Mouse (Mus musculus) liver, embryonic 14.5 days (tissue): ENCODE measurements at regions not wholly inside any gene's neighbourhood (a gene's known extent, or its start where the extent isn't known, plus 50 kb on each side); places are given as distances from the start of the nearest gene placed in this dataset.

Experiments used
- ATAC-seq: fragments of 200-750 bp; cut with Nextera tagmentation; 2 replicates; pipeline ENCODE4 v1.8.0; 2017; ENCODE audit warnings: moderate number of reproducible peaks, mild to moderate bottlenecking, moderate library complexity; ENCODE audit not compliant: insufficient read depth
- DNase-seq, 3 experiments: peaks; one replicate each; pipeline ENCODE4 v3.0.0-alpha.2; 2012 to 2013; ENCODE audit warnings: low read depth in 3 of 3, low spot score in 3 of 3
- H3K27ac ChIP-seq: fragments of 300-500 bp; sonication (generic); 2 replicates; pipeline ENCODE4 v1.5.1; 2014; ENCODE audit warnings: moderate library complexity, mild to moderate bottlenecking, control low read depth, inconsistent platforms
- H3K27me3 ChIP-seq: fragments of 300-500 bp; sonication (generic); 2 replicates; pipeline ENCODE4 v1.6.1; 2014; ENCODE audit warnings: mild to moderate bottlenecking, low read length, moderate library complexity; ENCODE audit not compliant: control insufficient read depth, insufficient read depth
- H3K36me3 ChIP-seq: fragments of 300-500 bp; sonication (generic); replicated peaks from 2 replicates; pipeline ENCODE4 v1.6.1; 2014; ENCODE audit warnings: low read depth; ENCODE audit not compliant: control insufficient read depth, insufficient read depth
- H3K4me1 ChIP-seq, 2 experiments: fragments of 200-500 bp in 1 of 2; fragments of 300-500 bp in 1 of 2; sonication (generic) in 1 of 2; replicated peaks; 2 replicates each; pipeline ENCODE4 v1.6.1; 2012 to 2014; ENCODE audit warnings: antibody characterized with exemption in 1 of 2, inconsistent platforms in 1 of 2, low read length in 1 of 2; ENCODE audit not compliant: control insufficient read depth in 2 of 2, insufficient read depth in 2 of 2
- H3K4me2 ChIP-seq: fragments of 300-500 bp; sonication (generic); 2 replicates; pipeline ENCODE4 v1.6.1; 2014; ENCODE audit warnings: low read depth, mild to moderate bottlenecking, control low read depth, moderate library complexity
- H3K4me3 ChIP-seq, 2 experiments: fragments of 200-500 bp in 1 of 2; fragments of 300-500 bp in 1 of 2; sonication (generic) in 1 of 2; 2 replicates each; pipeline ENCODE4 v1.5.1; 2012 to 2014; ENCODE audit warnings: low read depth in 2 of 2, low read length in 2 of 2, mild to moderate bottlenecking in 2 of 2, control low read depth in 1 of 2, inconsistent platforms in 1 of 2, moderate library complexity in 1 of 2; ENCODE audit not compliant: insufficient read depth in 1 of 2
- H3K9ac ChIP-seq: fragments of 300-500 bp; sonication (generic); replicated peaks from 2 replicates; pipeline ENCODE4 v1.6.1; 2014; ENCODE audit warnings: mild to moderate bottlenecking, control low read depth, moderate library complexity
- H3K9me3 ChIP-seq: fragments of 300-500 bp; sonication (generic); 2 replicates; pipeline ENCODE4 v1.6.1; 2016; ENCODE audit warnings: low read length, mixed read lengths; ENCODE audit not compliant: control insufficient read depth
- CTCF ChIP-seq: IDR thresholded peaks from 2 replicates; pipeline ENCODE4 v1.5.1; 2016; ENCODE audit warnings: antibody characterized with exemption, low read depth, control low read depth
- EP300 ChIP-seq: IDR thresholded peaks from 2 replicates; pipeline ENCODE4 v1.6.1; 2016; ENCODE audit warnings: antibody characterized with exemption, low read depth
- WGBS: fragments of 180-500 bp; shearing (Covaris S2); extraction: QIAGEN DNeasy Blood & Tissue Kit; methylation state at CpG from one replicate; pipeline ENCODE4 v1.1.7; 2014; ENCODE audit not compliant: insufficient replicate concordance; 5-methylcytosine and 5-hydroxymethylcytosine counted together

DNA sequence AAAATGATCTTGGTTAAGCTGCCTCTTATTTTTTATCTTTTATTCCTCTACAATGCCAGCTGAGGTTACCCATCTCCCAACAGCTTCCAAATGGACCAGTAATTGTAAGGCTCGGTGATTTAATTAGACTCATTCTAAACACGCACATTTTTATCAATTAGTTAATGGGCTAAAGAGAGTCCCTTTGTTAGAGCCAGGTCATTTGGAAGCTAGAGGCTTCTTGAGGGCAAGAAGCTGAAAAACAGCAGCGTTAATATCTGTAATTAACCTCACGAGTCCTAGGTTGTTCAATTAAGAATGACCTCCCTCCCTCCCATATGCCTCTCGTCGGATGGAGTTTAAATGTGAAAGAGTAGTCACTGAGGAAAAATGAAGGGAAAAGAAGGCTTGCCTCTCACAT is 66.5 kb downstream of the Otx2 start:
- no peak overlapping the region for H3K27ac ChIP-seq
- no peak overlapping the region for H3K9ac ChIP-seq
- DNase-seq: no peak
- H3K4me2 ChIP-seq: no peak overlapping the region
- no peaks in the 10 kb centered on the region for H3K9me3 ChIP-seq
- no peak for ATAC-seq
- no peak overlapping the region for H3K4me3 ChIP-seq
- no peak for TF ChIP-seq EP300
- no peak for TF ChIP-seq CTCF
- no peaks in the 10 kb centered on the region for H3K27me3 ChIP-seq
- whole genome bisulfite sequencing: 65% methylated on average over 6 of the region's 6 CpGs
- no peaks in the 10 kb centered on the region for H3K36me3 ChIP-seq
- no peaks in the 10 kb centered on the region for H3K4me1 ChIP-seq

DNA sequence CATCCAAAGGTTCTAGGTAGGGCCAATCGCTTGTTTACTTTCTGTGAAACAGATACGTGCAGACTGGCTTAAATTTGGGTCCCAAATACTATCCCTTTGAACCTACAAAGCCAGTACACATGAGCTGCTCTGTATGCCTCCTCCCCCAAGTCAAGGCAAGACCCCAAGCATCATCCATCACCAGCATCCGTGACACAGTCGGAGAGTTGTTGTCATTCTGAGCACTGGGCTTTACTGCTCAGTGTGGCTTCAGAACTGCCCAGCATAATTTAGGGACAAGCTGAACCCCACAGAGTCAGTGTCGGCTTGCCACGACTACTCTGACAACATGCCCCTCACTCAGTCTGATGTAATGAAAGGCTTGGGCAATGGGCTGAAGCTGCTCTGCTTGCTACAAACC is 70.1 kb downstream of the Otx2 start:
- no peak for DNase-seq
- 64% methylated on average over 6 of the region's 6 CpGs for WGBS

DNA sequence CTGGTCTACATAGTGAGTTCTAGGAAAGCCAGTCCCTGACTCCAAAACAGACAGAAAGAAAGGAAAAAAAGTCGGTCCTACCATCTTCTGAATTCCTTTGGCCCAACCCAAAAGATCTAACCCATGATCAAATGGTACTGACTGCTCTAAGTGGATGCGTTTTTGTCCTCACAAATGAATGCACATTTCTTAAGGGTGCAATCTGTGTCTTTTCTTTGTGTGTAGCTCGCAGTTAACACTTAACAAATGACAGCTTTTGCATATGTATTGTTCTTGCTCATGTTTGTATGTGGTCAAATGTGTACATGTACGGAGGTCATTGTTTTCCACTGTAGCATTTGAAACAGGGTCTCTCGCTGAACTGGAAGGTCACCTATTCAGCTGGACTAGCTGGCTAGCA is 79.3 kb downstream of the Otx2 start:
- TF ChIP-seq CTCF: no peak
- no peak for TF ChIP-seq EP300
- 71% methylated on average over 5 of the region's 5 CpGs for WGBS
- no peaks in the 10 kb centered on the region for H3K9me3 ChIP-seq
- no peak overlapping the region for H3K9ac ChIP-seq
- H3K4me3 ChIP-seq: no peak overlapping the region
- no peak overlapping the region for H3K27ac ChIP-seq
- ATAC-seq (no peak), DNase-seq (no peak)
- H3K36me3 ChIP-seq: no peaks in the 10 kb centered on the region
- no peaks in the 10 kb centered on the region for H3K27me3 ChIP-seq
- H3K4me1 ChIP-seq: peaks cover 0 to 6% of the 10 kb centered on the region in 2 experiments; a peak in 2 of 4 replicates
- H3K4me2 ChIP-seq: no peak overlapping the region

More for the DNA sequence above, 70.1 kb downstream of the Otx2 start:
- H3K4me3 ChIP-seq: no peak overlapping the region
- H3K4me2 ChIP-seq: no peak overlapping the region
- H3K4me1 ChIP-seq: no peaks in the 10 kb centered on the region
- ATAC-seq: no peak
- no peak overlapping the region for H3K9ac ChIP-seq
- no peaks in the 10 kb centered on the region for H3K9me3 ChIP-seq
- no peaks in the 10 kb centered on the region for H3K27me3 ChIP-seq
- no peak overlapping the region for H3K27ac ChIP-seq
- no peak for TF ChIP-seq EP300
- TF ChIP-seq CTCF: no peak
- H3K36me3 ChIP-seq: no peaks in the 10 kb centered on the region

DNA sequence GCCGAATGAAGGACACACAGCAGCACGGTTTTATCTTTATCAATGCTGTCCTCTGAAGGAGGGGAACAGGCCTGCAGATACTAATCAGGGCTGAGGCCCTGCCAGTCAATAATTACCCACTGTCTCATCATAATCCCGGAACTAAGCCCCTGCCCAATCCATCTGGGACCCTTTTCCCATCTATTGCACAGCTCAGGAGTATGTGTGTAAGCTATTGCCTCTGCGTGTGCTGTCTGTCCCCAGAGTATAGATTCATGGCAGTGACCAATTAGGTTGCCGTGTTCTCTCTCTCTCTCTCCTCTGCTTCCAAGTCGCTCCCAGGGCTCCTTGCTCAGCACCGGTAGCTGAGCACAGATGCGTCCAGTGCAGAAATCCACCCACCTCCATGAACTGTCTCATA is 80.3 kb downstream of the Otx2 start:
- peaks cover 0 to 6% of the 10 kb centered on the region in 2 experiments; a peak in 2 of 4 replicates for H3K4me1 ChIP-seq
- TF ChIP-seq CTCF (no peak), EP300 (no peak)
- no peaks in the 10 kb centered on the region for H3K9me3 ChIP-seq
- H3K4me2 ChIP-seq: no peak overlapping the region
- ATAC-seq (no peak), DNase-seq (no peak)
- no peak overlapping the region for H3K9ac ChIP-seq
- no peaks in the 10 kb centered on the region for H3K36me3 ChIP-seq
- H3K27ac ChIP-seq: no peak overlapping the region
- no peaks in the 10 kb centered on the region for H3K27me3 ChIP-seq
- 64% methylated on average over 8 of the region's 8 CpGs for WGBS
- H3K4me3 ChIP-seq: no peak overlapping the region

DNA sequence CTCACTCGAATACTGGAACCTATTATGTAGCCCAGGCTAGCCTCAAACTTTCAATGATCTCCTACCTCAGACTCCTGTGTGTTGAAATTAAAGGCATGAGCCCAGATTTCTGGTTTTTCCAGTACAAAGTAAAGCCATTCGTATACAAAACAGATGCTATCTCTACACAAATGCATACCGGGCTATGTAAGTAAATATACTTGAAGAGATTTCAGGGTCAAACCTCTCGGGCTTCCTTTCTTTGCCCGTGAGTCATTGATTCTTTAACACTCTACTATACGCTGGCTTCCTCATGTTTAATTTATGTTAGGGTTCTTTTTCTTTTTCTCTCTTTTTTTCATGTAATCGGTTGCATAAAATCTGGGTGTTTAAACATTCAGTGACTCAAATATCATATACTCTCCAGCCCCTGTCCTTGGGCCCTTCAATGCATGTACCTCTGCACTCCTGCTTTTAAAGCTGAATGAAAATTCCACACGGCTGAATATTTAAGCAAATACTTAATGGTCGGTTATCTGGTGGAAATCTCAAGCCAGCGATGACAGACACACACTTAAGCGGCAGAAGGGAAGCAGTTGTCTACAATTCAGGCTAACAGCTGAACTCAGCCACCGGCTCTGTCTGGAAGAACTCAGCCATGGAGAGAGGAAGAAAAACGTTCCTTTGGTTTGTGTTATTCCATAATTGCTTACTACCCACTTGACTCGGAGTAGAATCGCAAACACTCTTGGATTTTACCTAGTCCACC is 82.0 kb downstream of the Otx2 start:
- peaks cover 0 to 6% of the 10 kb centered on the region in 2 experiments; a peak in 2 of 4 replicates for H3K4me1 ChIP-seq
- no peak overlapping the region for H3K9ac ChIP-seq
- H3K4me2 ChIP-seq: no peak overlapping the region
- no peak for DNase-seq
- no peak overlapping the region for H3K4me3 ChIP-seq
- no peak overlapping the region for H3K27ac ChIP-seq
- no peaks in the 10 kb centered on the region for H3K27me3 ChIP-seq
- TF ChIP-seq CTCF (no peak), EP300 (no peak)
- H3K9me3 ChIP-seq: no peaks in the 10 kb centered on the region
- no peak for ATAC-seq
- WGBS: 65% methylated on average over 15 of the region's 15 CpGs
- no peaks in the 10 kb centered on the region for H3K36me3 ChIP-seq
